Mouse (Mus musculus) CD4-positive helper T cell, adult 2 months (primary cell): ENCODE data around the gene Galp.

Experiments used
- DNase-seq: peaks from one replicate; pipeline ENCODE4 v3.0.0-alpha.2; 2012; ENCODE audit warnings: low read depth, missing footprints, low spot score

Gene Galp

DNA sequence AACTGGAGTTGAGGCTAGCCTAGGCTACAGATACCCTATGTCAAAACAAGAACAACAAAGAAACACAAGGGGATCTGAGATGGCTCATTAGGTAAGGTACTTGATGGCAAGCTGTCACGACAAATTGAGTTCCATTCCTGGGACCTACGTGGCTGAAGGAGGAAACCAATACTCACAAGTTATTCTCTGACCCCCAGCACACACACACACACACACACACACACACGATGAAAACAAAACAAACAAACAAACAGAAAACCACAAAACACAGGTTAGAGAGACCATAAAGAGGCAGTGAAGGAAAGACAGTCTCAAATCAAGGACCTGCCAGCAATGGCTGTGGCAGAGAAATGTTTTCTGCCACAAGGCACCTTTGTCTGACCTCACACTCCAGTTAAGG, at the start of gene Galp:
Gene Galp, plus strand, starts transcription at position 301 of the 400 bp plus-strand sequence.
- DNase-seq, result no peak

DNA sequence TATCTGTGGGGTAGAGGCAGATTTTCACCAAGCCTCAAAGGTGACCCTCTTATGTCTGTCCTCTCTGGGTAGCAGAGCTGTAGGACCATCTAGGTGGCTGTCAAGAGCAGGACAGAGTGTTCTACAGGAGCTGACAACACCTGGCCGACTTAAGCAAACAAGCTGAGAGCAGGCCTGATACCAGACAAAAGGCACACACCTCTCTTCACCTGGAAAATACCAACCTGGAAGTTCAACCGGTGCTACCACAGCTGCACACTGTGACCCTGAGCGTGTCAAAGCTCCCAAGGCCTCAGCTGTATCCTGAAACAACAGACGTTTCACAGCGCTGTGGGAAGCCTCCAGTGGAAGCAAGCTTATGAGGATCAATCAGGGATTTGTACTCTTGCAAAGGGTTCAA, 49.2 kb upstream of the Galp start:
- no peak for DNase-seq

- no peak for DNase-seq
Measured at GRCm38 (mm10) chr7:6151266-6151665, 45.6 kb upstream of the Galp start.

DNA sequence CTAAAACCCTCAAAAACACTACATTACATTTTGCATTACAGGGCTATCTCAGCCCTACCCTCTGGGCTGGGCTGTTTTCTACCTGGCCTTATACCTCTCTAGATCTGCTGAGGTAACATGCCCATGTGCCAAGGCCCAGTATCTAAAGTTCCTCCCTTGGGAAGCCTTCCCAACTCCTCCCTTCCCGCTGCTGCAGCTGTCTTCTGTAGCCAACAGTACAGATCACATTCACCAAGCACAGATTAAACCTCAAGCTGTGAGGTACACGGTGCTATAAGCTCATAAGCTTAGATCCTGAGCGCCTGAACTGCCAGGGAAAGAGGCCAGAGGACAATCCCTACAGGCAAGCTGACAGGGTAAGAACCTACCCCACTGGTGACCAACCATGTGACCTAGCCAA, 44.9 kb upstream of the Galp start:
- no peak for DNase-seq

- DNase-seq, result no peak
Measured at GRCm38 (mm10) chr7:6153131-6153530, 43.8 kb upstream of the Galp start.

GRCm38 (mm10) chr7:6154164-6154563, 42.7 kb upstream of the Galp start:
- DNase-seq, result no peak

DNA sequence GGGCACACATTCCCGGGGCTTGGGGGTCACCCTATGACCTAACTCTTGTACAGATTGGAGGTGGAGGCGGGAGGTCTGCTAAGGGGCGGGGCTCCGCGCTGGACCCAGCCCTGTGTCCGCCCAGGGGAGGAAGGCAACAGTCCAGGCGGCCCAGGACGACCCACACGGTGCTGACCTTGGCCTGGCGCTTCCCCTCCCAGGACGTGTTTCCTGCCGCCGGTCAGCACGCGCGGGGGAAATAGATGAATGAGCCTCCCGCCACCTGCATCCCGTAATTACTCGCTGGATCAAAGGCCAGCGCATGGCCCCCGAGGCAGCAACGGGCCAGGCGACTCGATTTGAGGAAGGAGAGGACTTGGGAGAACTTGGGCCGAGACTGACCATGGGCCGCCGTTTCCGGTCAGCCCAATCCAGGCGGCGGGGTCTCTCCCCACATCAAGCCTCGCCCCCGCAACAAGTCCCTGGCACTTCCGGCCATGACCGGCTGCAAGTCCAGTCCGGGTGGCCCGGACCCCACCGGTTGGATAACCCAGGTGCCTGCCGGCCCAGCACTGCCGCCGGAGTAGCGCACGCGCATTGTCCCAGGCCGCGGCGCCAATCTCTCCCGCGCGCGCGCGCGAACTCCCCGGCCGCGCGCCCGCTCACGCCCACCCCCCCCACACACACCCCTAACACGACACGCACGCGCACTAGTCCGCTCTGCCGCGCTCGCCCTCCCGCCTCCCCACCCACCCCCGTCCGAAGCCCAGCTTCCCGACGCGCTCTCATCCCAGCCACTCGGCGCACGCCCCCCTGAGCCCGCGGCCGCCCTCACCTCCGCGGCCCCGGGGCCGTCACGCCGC, 41.6 kb upstream of the Galp start:
- peak; percentile 93 for DNase-seq

DNA sequence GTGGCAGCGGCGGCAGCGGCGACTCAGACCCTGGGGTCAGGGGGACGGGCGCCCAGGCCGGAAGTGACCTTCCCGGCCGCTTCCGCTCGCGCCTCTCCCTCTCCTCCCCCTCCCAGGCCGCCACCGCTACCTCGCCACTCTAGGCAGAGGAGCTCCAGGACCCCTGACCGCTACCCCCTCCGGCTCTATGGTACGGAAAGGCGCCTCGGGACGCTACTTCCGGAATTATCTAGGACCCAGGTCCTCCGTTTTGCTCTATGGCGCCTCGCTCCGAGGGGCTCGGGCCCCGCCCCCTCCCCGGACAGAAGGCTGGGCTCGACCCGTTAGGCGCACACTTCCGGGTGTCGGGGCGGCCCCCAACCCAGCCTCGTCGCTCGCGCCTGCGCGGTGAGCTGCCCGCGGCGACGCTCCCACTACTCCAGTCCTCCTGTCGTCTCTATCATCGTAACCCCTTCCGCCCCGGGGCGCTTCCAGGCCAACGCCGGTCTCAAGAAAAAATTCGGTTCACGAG, 40.9 kb upstream of the Galp start, which contains the start of gene Zfp787:
Gene Zfp787, minus strand, starts transcription at position 97 of the 511 bp plus-strand sequence.
- peak; percentile 93 for DNase-seq

DNA sequence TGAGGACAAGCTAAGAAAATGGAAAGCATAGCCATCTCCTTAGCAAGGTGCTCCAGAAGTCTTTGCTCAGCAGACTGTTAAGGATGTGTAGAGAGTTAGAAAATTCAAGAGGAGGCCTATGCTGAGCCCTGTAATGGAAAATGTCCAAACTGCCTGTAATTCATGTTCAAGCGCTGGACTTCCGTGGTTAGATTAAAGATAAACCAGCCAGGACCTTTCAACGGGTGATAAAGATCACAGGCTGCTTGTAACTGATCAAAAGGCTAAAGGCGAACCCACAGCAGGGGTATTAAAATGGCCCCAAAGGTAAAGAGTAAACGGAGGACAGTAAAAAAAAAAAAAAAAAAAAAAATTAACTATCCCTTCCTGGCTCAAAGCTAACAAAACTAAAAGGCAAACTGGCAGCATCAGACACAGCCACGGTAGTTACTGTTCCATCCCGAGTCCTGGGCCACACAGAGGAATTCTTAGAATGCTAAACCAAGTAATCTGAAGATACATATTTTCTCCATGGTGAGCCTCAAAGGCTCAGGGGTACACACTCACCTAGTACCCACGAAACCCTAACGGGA, 39.9 kb upstream of the Galp start:
- peak; percentile 34 for DNase-seq

DNA sequence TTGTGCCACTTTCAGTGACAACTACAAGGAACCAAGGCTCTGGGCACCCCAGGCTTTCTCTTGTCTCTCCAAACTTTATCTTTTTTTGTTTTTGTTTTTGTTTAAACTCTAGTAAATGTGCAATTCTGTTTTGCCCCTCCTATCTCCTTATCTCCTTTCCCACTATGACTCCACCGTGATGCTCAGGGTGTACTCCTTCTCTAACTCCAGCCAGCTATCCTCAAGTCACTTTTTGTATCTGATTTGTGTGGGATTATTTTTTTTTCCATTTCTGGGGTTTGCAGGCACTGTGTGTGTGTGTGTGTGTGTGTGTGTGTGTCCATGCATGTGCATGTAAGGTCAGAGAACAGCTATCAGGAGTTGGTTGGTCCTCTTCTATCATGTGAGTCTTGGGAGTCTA, 39.4 kb upstream of the Galp start:
- DNase-seq, result peak; percentile 22

- DNase-seq, result no peak
Measured at GRCm38 (mm10) chr7:6159604-6160003, 37.3 kb upstream of the Galp start.

GRCm38 (mm10) chr7:6161541-6161940, 35.3 kb upstream of the Galp start:
- DNase-seq, result no peak

- no peak for DNase-seq
Measured at GRCm38 (mm10) chr7:6162172-6162571, 34.7 kb upstream of the Galp start.

GRCm38 (mm10) chr7:6164671-6165070, 32.2 kb upstream of the Galp start:
- no peak for DNase-seq

DNA sequence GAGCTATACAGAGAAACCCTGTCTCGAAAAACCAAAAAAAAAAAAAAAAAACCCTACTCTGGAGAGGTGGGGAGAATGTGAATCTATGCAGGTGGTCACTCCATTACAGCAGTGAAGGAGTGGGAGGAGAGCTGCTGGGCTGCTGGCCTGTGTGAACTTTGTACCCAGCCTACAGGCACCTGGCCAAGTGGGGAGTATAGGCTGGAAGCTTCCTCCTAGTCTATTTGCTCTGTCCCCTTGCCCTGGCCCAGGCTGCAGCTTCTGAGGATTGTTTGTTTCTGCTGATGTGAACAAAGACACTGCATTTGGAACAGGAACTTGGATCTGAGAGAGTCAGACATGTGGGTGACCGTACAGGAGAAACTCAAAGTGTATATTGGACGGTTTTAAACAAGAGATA, 27.5 kb upstream of the Galp start:
- no peak for DNase-seq

- no peak for DNase-seq
Measured at GRCm38 (mm10) chr7:6170391-6170790, 26.5 kb upstream of the Galp start.

DNA sequence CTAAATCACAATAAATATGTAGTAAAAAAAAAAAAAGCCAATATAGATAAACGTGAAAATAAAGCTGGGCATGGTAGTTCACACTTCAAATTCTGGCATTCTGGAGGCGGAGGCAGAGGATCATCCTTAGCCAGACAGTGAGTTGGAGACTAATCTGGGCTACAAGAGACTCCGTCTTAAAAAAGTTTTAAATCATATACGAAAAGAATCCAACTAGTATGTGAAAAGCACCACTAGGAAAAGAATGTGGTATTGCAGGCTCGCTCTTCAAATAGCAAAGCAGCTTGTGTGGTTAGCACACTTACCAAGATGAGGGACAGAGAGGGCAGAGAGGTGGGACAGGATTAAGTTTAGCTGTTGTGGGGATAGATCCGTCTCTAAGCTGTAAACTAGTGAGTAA, 26.0 kb upstream of the Galp start:
- no peak for DNase-seq

- peak; percentile 83 for DNase-seq
Measured at GRCm38 (mm10) chr7:6171444-6172005, 25.4 kb upstream of the Galp start.

GRCm38 (mm10) chr7:6172006-6172649, 24.8 kb upstream of the Galp start, which contains the start of gene Zfp444:
TSS of gene Zfp444 (plus strand) at chr7:6172226.
- DNase-seq, result peak; percentile 95

- no peak for DNase-seq
Measured at GRCm38 (mm10) chr7:6172674-6173244, 24.1 kb upstream of the Galp start.

- DNase-seq, result no peak
Measured at GRCm38 (mm10) chr7:6173872-6174271, 23.0 kb upstream of the Galp start.
